Mouse (Mus musculus) limb, embryonic 12.5 days (tissue): ENCODE results near the gene Hdac9. TPM values are rescaled to one million over a fixed set of nuclear protein-coding genes. Genes with fewer than 3 reads are reported as not detected.

ENCODE experiments used
- ATAC-seq: fragments of 200-750 bp; cut with Nextera tagmentation; 2 replicates; pipeline ENCODE4 v1.8.0; 2017; ENCODE audit warnings: low read depth, moderate TSS enrichment; ENCODE audit not compliant: insufficient number of reproducible peaks, insufficient read depth, low FRiP score, low TSS enrichment
- H3K27ac ChIP-seq: fragments of 300-500 bp; sonication (generic); 2 replicates; pipeline ENCODE4 v1.5.1; 2016; ENCODE audit warnings: mild to moderate bottlenecking, moderate library complexity
- H3K27me3 ChIP-seq: fragments of 300-500 bp; sonication (generic); 2 replicates; pipeline ENCODE4 v1.6.1; 2016; ENCODE audit warnings: mild to moderate bottlenecking, moderate library complexity
- H3K36me3 ChIP-seq: fragments of 300-500 bp; sonication (generic); 2 replicates; pipeline ENCODE4 v1.6.1; 2016; ENCODE audit warnings: mild to moderate bottlenecking, moderate library complexity
- H3K4me1 ChIP-seq: fragments of 300-500 bp; sonication (generic); replicated peaks from 2 replicates; pipeline ENCODE4 v1.6.1; 2016
- H3K4me2 ChIP-seq: fragments of 300-500 bp; sonication (generic); 2 replicates; pipeline ENCODE4 v1.6.1; 2016; ENCODE audit warnings: mild to moderate bottlenecking, moderate library complexity
- H3K4me3 ChIP-seq: fragments of 300-500 bp; sonication (generic); replicated peaks from 2 replicates; pipeline ENCODE4 v1.5.1; 2016; ENCODE audit warnings: mild to moderate bottlenecking
- H3K9ac ChIP-seq: fragments of 300-500 bp; sonication (generic); replicated peaks from 2 replicates; pipeline ENCODE4 v1.6.1; 2016; ENCODE audit warnings: mild to moderate bottlenecking, moderate library complexity
- H3K9me3 ChIP-seq: fragments of 300-500 bp; sonication (generic); 2 replicates; pipeline ENCODE4 v1.6.1; 2016; ENCODE audit warnings: mild to moderate bottlenecking, moderate library complexity
- WGBS: fragments of 180-500 bp; shearing (Covaris S2); methylation state at CpG from one replicate; pipeline ENCODE4 v1.1.7; 2016; 5-methylcytosine and 5-hydroxymethylcytosine counted together
- polyA plus RNA-seq: library from polyadenylated mRNA; unstranded; fragments of >200 nt; fragmentation: Nextera tagmentation; extraction: Ambion mirVana; gene quantifications from 2 replicates; pipeline ENCODE4 v1.2.1, GENCODE M21; 2016

Hdac9 gene
- polyA plus RNA-seq, 1 experiment from 2014 or later = 13.0 TPM

GRCm38 (mm10) chr12:34220051-34220926, 696.6 kb downstream of the Hdac9 start:
- no peaks in the 10 kb centered on the region for H3K36me3 ChIP-seq
- peak overlapping the region; percentile 43 for H3K4me2 ChIP-seq
- 9% methylated on average over 9 of the region's 9 CpGs for WGBS
- H3K9me3 ChIP-seq = no peaks in the 10 kb centered on the region
- ATAC-seq = no peak; the same call in 1 of the 2 replicates
- no peak overlapping the region; the same call in 1 of the 2 replicates for H3K4me3 ChIP-seq
- H3K27me3 ChIP-seq = peaks cover 3% of the 10 kb centered on the region; the same call in 1 of the 2 replicates
- H3K9ac ChIP-seq = no peak overlapping the region
- peak overlapping the region; percentile 85 for H3K27ac ChIP-seq
- peaks cover 40% of the 10 kb centered on the region for H3K4me1 ChIP-seq

GRCm38 (mm10) chr12:34218561-34218960, 698.3 kb downstream of the Hdac9 start:
- Histone ChIP-seq H3K4me2 (no peak overlapping the region), H3K4me1 (peaks cover 56% of the 10 kb centered on the region), H3K36me3 (no peaks in the 10 kb centered on the region), H3K27me3 (no peaks in the 10 kb centered on the region), H3K9me3 (no peaks in the 10 kb centered on the region), H3K27ac (no peak overlapping the region), H3K4me3 (no peak overlapping the region), H3K9ac (no peak overlapping the region)
- no peak for ATAC-seq
- WGBS = 29% methylated on average over 2 of the region's 2 CpGs

GRCm38 (mm10) chr12:34215023-34216020, 701.6 kb downstream of the Hdac9 start:
- Histone ChIP-seq H3K4me1 (peaks cover 40% of the 10 kb centered on the region), H3K9ac (no peak overlapping the region), H3K4me2 (peak overlapping the region; percentile 37), H3K36me3 (no peaks in the 10 kb centered on the region), H3K4me3 (no peak overlapping the region), H3K27ac (peak overlapping the region; percentile 59), H3K9me3 (no peaks in the 10 kb centered on the region), H3K27me3 (no peaks in the 10 kb centered on the region)
- peak; percentile 66; the same call in 1 of the 2 replicates for ATAC-seq
- WGBS = 10% methylated on average over 17 of the region's 17 CpGs

- H3K9me3 ChIP-seq = no peaks in the 10 kb centered on the region
- WGBS = 57% methylated on average over 3 of the region's 3 CpGs
- H3K4me3 ChIP-seq = no peak overlapping the region
- H3K36me3 ChIP-seq = no peaks in the 10 kb centered on the region
- no peaks in the 10 kb centered on the region for H3K27me3 ChIP-seq
- H3K4me2 ChIP-seq = no peak overlapping the region
- no peak overlapping the region for H3K9ac ChIP-seq
- H3K4me1 ChIP-seq = peaks cover 25% of the 10 kb centered on the region
- H3K27ac ChIP-seq = no peak overlapping the region
- ATAC-seq = no peak
Observed at GRCm38 (mm10) chr12:34212162-34212561, 704.7 kb downstream of the Hdac9 start.

- WGBS = 38% methylated on average over 3 of the region's 3 CpGs
- no peak for ATAC-seq
- Histone ChIP-seq H3K4me2 (no peak overlapping the region), H3K4me1 (peaks cover 24% of the 10 kb centered on the region), H3K9ac (no peak overlapping the region), H3K9me3 (no peaks in the 10 kb centered on the region), H3K27me3 (no peaks in the 10 kb centered on the region), H3K4me3 (no peak overlapping the region), H3K36me3 (no peaks in the 10 kb centered on the region), H3K27ac (peak overlapping the region; percentile 80)
Observed at GRCm38 (mm10) chr12:34201471-34201870, 715.4 kb downstream of the Hdac9 start.

- Histone ChIP-seq H3K27ac (peak overlapping the region; percentile 57; the same call in 1 of the 2 replicates), H3K9ac (no peak overlapping the region), H3K27me3 (no peaks in the 10 kb centered on the region), H3K4me2 (0 out of 2 replicates have a peak overlapping the region, but pooled peaks have one; percentile 1), H3K4me3 (no peak overlapping the region), H3K36me3 (no peaks in the 10 kb centered on the region), H3K4me1 (peaks cover 24% of the 10 kb centered on the region), H3K9me3 (no peaks in the 10 kb centered on the region)
- ATAC-seq = peak; percentile 92
- WGBS = 13% methylated on average over 4 of the region's 4 CpGs
Observed at GRCm38 (mm10) chr12:34200030-34200446, 716.9 kb downstream of the Hdac9 start.

- H3K4me1 ChIP-seq = peaks cover 9% of the 10 kb centered on the region
- H3K27me3 ChIP-seq = no peaks in the 10 kb centered on the region
- no peak overlapping the region for H3K9ac ChIP-seq
- no peak for ATAC-seq
- no peak overlapping the region for H3K4me2 ChIP-seq
- no peak overlapping the region for H3K27ac ChIP-seq
- H3K36me3 ChIP-seq = no peaks in the 10 kb centered on the region
- no peak overlapping the region for H3K4me3 ChIP-seq
- no peaks in the 10 kb centered on the region for H3K9me3 ChIP-seq
Observed at GRCm38 (mm10) chr12:34195155-34195828, 721.6 kb downstream of the Hdac9 start.

GRCm38 (mm10) chr12:34194116-34194515, 722.8 kb downstream of the Hdac9 start:
- Histone ChIP-seq H3K36me3 (no peaks in the 10 kb centered on the region), H3K9ac (no peak overlapping the region), H3K9me3 (no peaks in the 10 kb centered on the region), H3K4me3 (no peak overlapping the region), H3K27ac (no peak overlapping the region), H3K4me1 (no peaks in the 10 kb centered on the region), H3K4me2 (no peak overlapping the region), H3K27me3 (no peaks in the 10 kb centered on the region)
- no peak for ATAC-seq
- WGBS = 93% methylated on average over 4 of the region's 4 CpGs

GRCm38 (mm10) chr12:34191246-34191645, 725.6 kb downstream of the Hdac9 start:
- Histone ChIP-seq H3K4me2 (no peak overlapping the region), H3K9me3 (no peaks in the 10 kb centered on the region), H3K27ac (no peak overlapping the region), H3K27me3 (no peaks in the 10 kb centered on the region), H3K4me3 (no peak overlapping the region), H3K9ac (no peak overlapping the region), H3K36me3 (no peaks in the 10 kb centered on the region), H3K4me1 (no peaks in the 10 kb centered on the region)
- no peak for ATAC-seq
- 92% methylated on average over 1 of the region's 1 CpGs for WGBS

GRCm38 (mm10) chr12:34178931-34179330, 738.0 kb downstream of the Hdac9 start:
- WGBS = 77% methylated on average over 4 of the region's 4 CpGs
- Histone ChIP-seq H3K9ac (no peak overlapping the region), H3K4me1 (no peaks in the 10 kb centered on the region), H3K36me3 (no peaks in the 10 kb centered on the region), H3K27ac (no peak overlapping the region), H3K27me3 (no peaks in the 10 kb centered on the region), H3K4me2 (no peak overlapping the region), H3K9me3 (no peaks in the 10 kb centered on the region), H3K4me3 (no peak overlapping the region)
- ATAC-seq = no peak
